Mouse (Mus musculus) hindbrain, postnatal 0 days (tissue): ENCODE measurements around the gene Znrd1. TPM values are rescaled to one million over a fixed set of nuclear protein-coding genes. Genes with fewer than 3 reads are reported as not detected.

Experiments used
- ATAC-seq: fragments of 200-750 bp; cut with Nextera tagmentation; 2 replicates; pipeline ENCODE4 v1.8.0; 2017; ENCODE audit warnings: mild to moderate bottlenecking, moderate TSS enrichment, moderate library complexity
- DNase-seq: peaks from one replicate; pipeline ENCODE4 v3.0.0-alpha.2; 2015; ENCODE audit warnings: low spot score
- H3K27ac ChIP-seq: fragments of 300-500 bp; sonication (generic); 2 replicates; pipeline ENCODE4 v1.5.1; 2014; ENCODE audit warnings: mild to moderate bottlenecking
- H3K27me3 ChIP-seq: fragments of 300-500 bp; sonication (generic); 2 replicates; pipeline ENCODE4 v1.6.1; 2014; ENCODE audit warnings: low read length, mixed read lengths; ENCODE audit not compliant: insufficient read depth
- H3K36me3 ChIP-seq: fragments of 300-500 bp; sonication (generic); 2 replicates; pipeline ENCODE4 v1.6.1; 2014; ENCODE audit warnings: low read length, mixed read lengths; ENCODE audit not compliant: insufficient read depth
- H3K4me1 ChIP-seq: fragments of 300-500 bp; sonication (generic); 2 replicates; pipeline ENCODE4 v1.6.1; 2014; ENCODE audit warnings: antibody characterized with exemption, low read length, mixed read lengths; ENCODE audit not compliant: insufficient read depth
- H3K4me2 ChIP-seq: fragments of 300-500 bp; sonication (generic); 2 replicates; pipeline ENCODE4 v1.6.1; 2014; ENCODE audit warnings: low read depth, mild to moderate bottlenecking, low read length, moderate library complexity, mixed read lengths
- H3K4me3 ChIP-seq: fragments of 300-500 bp; sonication (generic); 2 replicates; pipeline ENCODE4 v1.5.1; 2014; ENCODE audit warnings: low read length
- H3K9ac ChIP-seq: fragments of 300-500 bp; sonication (generic); replicated peaks from 2 replicates; pipeline ENCODE4 v1.6.1; 2014; ENCODE audit warnings: mild to moderate bottlenecking, low read length, moderate library complexity, mixed read lengths
- H3K9me3 ChIP-seq: fragments of 300-500 bp; sonication (generic); 2 replicates; pipeline ENCODE4 v1.6.1; 2016; ENCODE audit warnings: low read length, mixed read lengths
- CTCF ChIP-seq: IDR thresholded peaks from 2 replicates; pipeline ENCODE4 v1.5.1; 2016; ENCODE audit warnings: antibody characterized with exemption, control low read depth, low read depth
- WGBS: fragments of 180-500 bp; shearing (Covaris S2); extraction: QIAGEN DNeasy Blood & Tissue Kit; methylation state at CpG from one replicate; pipeline ENCODE4 v1.1.7; 2014; 5-methylcytosine and 5-hydroxymethylcytosine counted together
- polyA plus RNA-seq: library from polyadenylated mRNA; unstranded; fragments of >200 nt; fragmentation: Nextera tagmentation; extraction: Ambion mirVana; gene quantifications from 2 replicates; pipeline ENCODE4 v1.2.1, GENCODE M21; 2015
- total RNA-seq: library from RNA; depleted of rRNA; stranded (reverse); fragments of >200 nt; gene quantifications from 2 replicates; pipeline ENCODE4 v1.2.3, GENCODE M21; 2014; rRNA removed

Znrd1 gene
- total and polyA plus RNA-seq, 2 experiments from 2014 or later: 45.0 to 49.3 TPM

GRCm38 (mm10) chr17:36909802-36910201 lies 48.6 kb downstream of the Znrd1 start:
- ATAC-seq: no peak
- no peak overlapping the region for H3K9ac ChIP-seq
- H3K4me2 ChIP-seq: no peak overlapping the region
- WGBS: 59% methylated on average over 4 of the region's 4 CpGs
- no peak for DNase-seq
- H3K36me3 ChIP-seq: no peaks in the 10 kb centered on the region
- no peak overlapping the region for H3K4me3 ChIP-seq
- H3K27me3 ChIP-seq: no peaks in the 10 kb centered on the region
- no peak overlapping the region for H3K27ac ChIP-seq
- no peaks in the 10 kb centered on the region for H3K9me3 ChIP-seq
- H3K4me1 ChIP-seq: no peaks in the 10 kb centered on the region
- TF ChIP-seq CTCF: no peak

- no peak overlapping the region for H3K27ac ChIP-seq
- no peak overlapping the region for H3K4me2 ChIP-seq
- TF ChIP-seq CTCF: no peak
These were observed 50.1 kb downstream of the Znrd1 start for GRCm38 (mm10) chr17:36908235-36908634.

More at GRCm38 (mm10) chr17:36908235-36908634, 50.1 kb downstream of the Znrd1 start:
- H3K4me1 ChIP-seq: no peaks in the 10 kb centered on the region
- 31% methylated on average over 1 of the region's 1 CpGs for WGBS
- no peaks in the 10 kb centered on the region for H3K27me3 ChIP-seq
- no peaks in the 10 kb centered on the region for H3K9me3 ChIP-seq
- DNase-seq (no peak), ATAC-seq (no peak)
- H3K36me3 ChIP-seq: no peaks in the 10 kb centered on the region
- H3K4me3 ChIP-seq: no peak overlapping the region
- no peak overlapping the region for H3K9ac ChIP-seq

Other genes with a start within 250 kb of the Znrd1 start
- not detected in 2 replicates for gene H2-M10.5, start 185.6 kb downstream of the Znrd1 start, total RNA-seq
- gene H2-M10.5, start 185.6 kb downstream of the Znrd1 start, polyA plus RNA-seq: not detected in 2 replicates
- gene H2-M10.6, start 146.4 kb downstream of the Znrd1 start, total RNA-seq: not detected in 2 replicates
- not detected in 2 replicates for gene H2-M10.6, start 146.4 kb downstream of the Znrd1 start, polyA plus RNA-seq
- gene Trim26, start 121.4 kb downstream of the Znrd1 start, total RNA-seq: 21.6 and 27.9 TPM in 2 replicates
- 46.7 and 50.6 TPM in 2 replicates for gene Trim26, start 121.4 kb downstream of the Znrd1 start, polyA plus RNA-seq
- gene Trim15, start 91.3 kb downstream of the Znrd1 start, total RNA-seq: 0.47 TPM in 1 of 2 replicates, not detected in the other
- 0.40 and 0.66 TPM in 2 replicates for gene Trim15, start 91.3 kb downstream of the Znrd1 start, polyA plus RNA-seq
- 0.11 TPM in 1 of 2 replicates, not detected in the other for gene Trim10, start 89.0 kb downstream of the Znrd1 start, total RNA-seq
- gene Trim10, start 89.0 kb downstream of the Znrd1 start, polyA plus RNA-seq: 0.19 and 0.23 TPM in 2 replicates
- gene Trim40, start 68.4 kb downstream of the Znrd1 start, total RNA-seq: not detected in 2 replicates
- 0.13 TPM in 1 of 2 replicates, not detected in the other for gene Trim40, start 68.4 kb downstream of the Znrd1 start, polyA plus RNA-seq
- gene Trim31, start 60.4 kb downstream of the Znrd1 start, total RNA-seq: not detected in 2 replicates
- gene Trim31, start 60.4 kb downstream of the Znrd1 start, polyA plus RNA-seq: not detected in 2 replicates
- gene Rnf39, start 15.6 kb downstream of the Znrd1 start, total RNA-seq: 4.2 and 6.1 TPM in 2 replicates
- gene Rnf39, start 15.6 kb downstream of the Znrd1 start, polyA plus RNA-seq: 2.5 and 3.6 TPM in 2 replicates
- gene Ppp1r11, start 6.8 kb downstream of the Znrd1 start, total RNA-seq: 28.4 and 28.5 TPM in 2 replicates
- 143 and 145 TPM in 2 replicates for gene Ppp1r11, start 6.8 kb downstream of the Znrd1 start, polyA plus RNA-seq
- 1.3 and 3.2 TPM in 2 replicates for gene Znrd1as, start within 50 bp of the Znrd1 start, total RNA-seq
- 3.4 and 4.0 TPM in 2 replicates for gene Znrd1as, start within 50 bp of the Znrd1 start, polyA plus RNA-seq
- not detected in 2 replicates for gene 2410137M14Rik, start 22.7 kb upstream of the Znrd1 start, total RNA-seq
- 0.23 and 0.26 TPM in 2 replicates for gene 2410137M14Rik, start 22.7 kb upstream of the Znrd1 start, polyA plus RNA-seq
- 0.97 and 2.5 TPM in 2 replicates for gene H2-M5, start 31.0 kb upstream of the Znrd1 start, total RNA-seq
- 1.1 and 1.9 TPM in 2 replicates for gene H2-M5, start 31.0 kb upstream of the Znrd1 start, polyA plus RNA-seq
- gene Zfp57, start 42.6 kb upstream of the Znrd1 start, total RNA-seq: 118 and 137 TPM in 2 replicates
- gene Zfp57, start 42.6 kb upstream of the Znrd1 start, polyA plus RNA-seq: 118 and 129 TPM in 2 replicates
- 0.52 TPM in 1 of 2 replicates, not detected in the other for gene Mog, start 64.8 kb upstream of the Znrd1 start, total RNA-seq
- 1.5 and 1.7 TPM in 2 replicates for gene Mog, start 64.8 kb upstream of the Znrd1 start, polyA plus RNA-seq
- 519 and 527 TPM in 2 replicates for gene Gabbr1, start 87.4 kb upstream of the Znrd1 start, total RNA-seq
- gene Gabbr1, start 87.4 kb upstream of the Znrd1 start, polyA plus RNA-seq: 93.4 and 98.3 TPM in 2 replicates
- gene Olfr90, start 129.9 kb upstream of the Znrd1 start, total RNA-seq: not detected in 2 replicates
- gene Olfr90, start 129.9 kb upstream of the Znrd1 start, polyA plus RNA-seq: not detected in 2 replicates
- gene Olfr91, start 139.7 kb upstream of the Znrd1 start, total RNA-seq: not detected in 2 replicates
- gene Olfr91, start 139.7 kb upstream of the Znrd1 start, polyA plus RNA-seq: 0.06 TPM in 1 of 2 replicates, not detected in the other
- not detected in 2 replicates for gene Olfr92, start 161.5 kb upstream of the Znrd1 start, total RNA-seq
- not detected in 2 replicates for gene Olfr92, start 161.5 kb upstream of the Znrd1 start, polyA plus RNA-seq
- gene Olfr93, start 202.9 kb upstream of the Znrd1 start, total RNA-seq: not detected in 2 replicates
- not detected in 2 replicates for gene Olfr93, start 202.9 kb upstream of the Znrd1 start, polyA plus RNA-seq
- not detected in 2 replicates for gene Ubd, start 235.3 kb upstream of the Znrd1 start, total RNA-seq
- not detected in 2 replicates for gene Ubd, start 235.3 kb upstream of the Znrd1 start, polyA plus RNA-seq
- gene Olfr94, start 242.4 kb upstream of the Znrd1 start, total RNA-seq: 0.58 and 1.3 TPM in 2 replicates
- gene Olfr94, start 242.4 kb upstream of the Znrd1 start, polyA plus RNA-seq: 0.14 TPM in 1 of 2 replicates, not detected in the other